Mouse (Mus musculus): ENCODE data around the gene Med13l.
"Not testable (repeated sequence)": the region's sequence is repeated elsewhere in the genome, so short reads cannot be mapped to it uniquely, and the experiment has no call there.

Gene Med13l

DNA sequence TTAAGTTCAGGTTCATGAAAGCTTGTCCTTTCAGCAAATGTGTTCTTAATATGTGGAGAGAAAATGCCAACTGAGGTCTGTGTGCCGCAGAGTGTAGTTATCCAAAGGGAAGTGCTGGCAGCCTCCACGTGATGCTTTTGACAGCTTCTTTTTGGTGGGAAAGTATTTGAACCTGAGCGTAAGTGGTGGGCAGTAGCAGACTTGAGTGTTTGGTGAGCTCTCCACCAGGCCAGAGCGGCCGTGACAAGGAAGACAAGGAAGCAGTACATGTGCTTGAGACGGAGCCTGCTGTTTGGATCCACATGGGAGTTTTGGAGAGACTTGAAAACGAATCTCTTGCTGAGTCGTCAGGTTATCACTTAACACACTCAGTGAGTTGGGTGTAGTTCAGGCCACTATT, 71.9 kb downstream of the Med13l start:
- DNase-seq (ENCODE audit: low spot score) = no peak

GRCm38 (mm10) chr5:118633106-118633505, 72.6 kb downstream of the Med13l start:
- DNase-seq (ENCODE audit: low spot score) = no peak

DNA sequence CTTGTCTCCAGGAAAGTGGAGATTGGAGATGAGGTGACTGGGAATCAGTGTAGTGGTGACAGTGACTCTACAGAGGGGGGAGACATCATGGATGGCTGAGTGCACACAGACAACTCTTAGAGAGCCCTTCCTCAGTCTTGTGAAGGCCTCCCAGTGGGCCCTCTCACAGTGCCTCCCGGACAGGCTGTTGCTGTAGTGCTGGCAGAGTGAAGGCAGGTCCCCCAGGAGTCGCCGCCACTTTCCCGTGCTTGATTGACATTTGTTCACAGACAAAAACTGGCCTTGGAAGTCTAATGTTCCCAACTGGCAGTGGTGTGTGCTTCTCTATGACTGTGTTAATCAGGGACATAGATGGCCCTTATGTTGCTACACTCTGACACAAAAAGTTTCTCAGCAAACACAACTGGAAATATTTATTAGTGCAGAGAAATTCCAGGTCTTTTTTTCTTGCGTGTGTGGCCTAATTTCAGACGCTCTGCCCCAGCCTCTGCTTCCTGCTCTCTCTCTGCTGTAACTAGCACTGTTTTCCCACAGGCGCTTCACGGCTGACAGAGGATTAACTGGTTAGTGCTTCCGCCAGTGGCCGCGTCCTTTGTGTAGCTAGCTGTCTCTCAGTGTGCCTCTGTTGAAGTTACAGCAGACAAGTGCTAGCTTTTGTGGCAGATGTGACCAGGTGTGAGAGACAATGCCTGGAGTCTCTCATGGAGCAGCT, 75.2 kb downstream of the Med13l start:
- no peak for DNase-seq (ENCODE audit: low spot score)

DNA sequence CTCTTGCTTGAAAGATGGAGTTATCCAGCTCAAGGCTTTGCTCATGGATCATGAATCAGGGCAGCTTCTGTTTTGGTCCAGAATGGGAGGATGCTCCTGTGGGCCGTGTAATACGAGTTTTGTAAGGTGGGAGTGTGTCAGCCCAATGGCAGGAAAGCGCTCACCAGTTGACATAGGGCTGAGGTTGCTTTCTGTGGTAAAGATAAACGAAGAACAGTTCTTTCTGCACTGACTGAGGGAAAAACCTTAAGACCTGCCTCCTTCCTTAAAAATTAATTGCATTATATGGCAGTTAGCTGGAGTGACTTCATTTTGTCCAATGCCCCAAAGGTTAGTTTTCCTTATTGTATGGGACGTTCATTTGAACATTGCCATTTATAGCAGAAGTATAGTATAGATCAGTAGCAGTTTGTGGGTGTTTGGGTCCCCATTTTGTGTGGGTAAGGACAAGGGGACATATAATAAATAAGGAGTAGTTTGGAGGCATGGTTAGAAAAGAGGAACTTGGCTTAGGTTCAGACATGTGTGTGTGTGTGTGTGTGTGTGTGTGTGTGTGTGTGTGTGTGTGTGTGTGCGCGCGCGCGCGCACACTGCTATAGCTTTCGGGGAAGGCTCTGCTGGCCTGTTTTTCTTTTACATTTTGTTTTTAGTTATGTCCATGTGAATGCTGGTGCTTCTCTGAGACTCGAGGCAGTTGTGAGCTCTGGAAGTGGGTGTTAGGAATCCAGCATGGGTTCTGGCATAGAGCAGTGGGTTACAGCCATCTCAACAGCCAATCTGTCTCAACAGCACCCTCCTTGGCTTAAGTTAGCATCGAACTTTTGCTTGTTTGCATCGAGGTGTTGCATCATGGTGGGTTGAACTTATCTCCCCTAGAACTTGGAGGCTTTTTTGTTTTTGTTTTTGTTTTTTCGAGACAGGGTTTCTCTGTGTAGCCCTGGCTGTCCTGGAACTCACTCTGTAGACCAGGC, 76.2 kb downstream of the Med13l start:
- no peak for DNase-seq (ENCODE audit: low spot score)

GRCm38 (mm10) chr5:118637931-118638330, 77.5 kb downstream of the Med13l start:
- no peak for DNase-seq (ENCODE audit: low spot score)

GRCm38 (mm10) chr5:118638534-118639109, 78.1 kb downstream of the Med13l start:
- DNase-seq (ENCODE audit: low spot score) = no peak

DNA sequence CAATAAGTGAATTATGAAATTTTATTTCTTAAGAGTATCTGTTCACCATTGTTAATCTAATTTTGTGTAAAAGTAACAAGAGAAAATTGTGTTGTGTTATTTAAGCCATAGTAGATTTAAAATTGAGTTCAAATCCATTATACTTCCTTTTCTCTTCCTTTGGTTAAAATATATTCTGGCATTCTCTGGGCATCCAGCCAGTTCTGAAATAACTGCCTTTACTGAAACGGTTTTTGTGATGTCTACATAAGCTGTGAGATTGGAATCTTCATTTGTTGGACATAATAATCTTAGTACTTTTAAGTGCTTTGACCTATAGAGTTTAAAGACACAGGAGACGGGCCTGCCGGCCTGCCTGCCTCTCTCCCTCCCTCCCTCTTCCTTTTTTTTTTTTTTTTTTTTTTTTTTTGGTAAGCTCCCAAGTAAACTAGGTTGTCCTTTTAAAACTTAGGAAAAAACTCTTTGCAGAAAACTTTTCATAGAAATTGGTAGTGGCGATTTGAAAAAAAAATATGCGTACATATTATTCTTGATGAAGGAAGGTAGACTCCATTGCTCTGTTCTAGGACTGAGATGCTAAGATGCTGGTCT, 78.7 kb downstream of the Med13l start:
- DNase-seq (ENCODE audit: low spot score) = no peak

- no peak for DNase-seq (ENCODE audit: low spot score)
Measured at GRCm38 (mm10) chr5:118644041-118644440, 83.6 kb downstream of the Med13l start.

- no peak for DNase-seq (ENCODE audit: low spot score)
Measured at GRCm38 (mm10) chr5:118644511-118644910, 84.0 kb downstream of the Med13l start.

DNA sequence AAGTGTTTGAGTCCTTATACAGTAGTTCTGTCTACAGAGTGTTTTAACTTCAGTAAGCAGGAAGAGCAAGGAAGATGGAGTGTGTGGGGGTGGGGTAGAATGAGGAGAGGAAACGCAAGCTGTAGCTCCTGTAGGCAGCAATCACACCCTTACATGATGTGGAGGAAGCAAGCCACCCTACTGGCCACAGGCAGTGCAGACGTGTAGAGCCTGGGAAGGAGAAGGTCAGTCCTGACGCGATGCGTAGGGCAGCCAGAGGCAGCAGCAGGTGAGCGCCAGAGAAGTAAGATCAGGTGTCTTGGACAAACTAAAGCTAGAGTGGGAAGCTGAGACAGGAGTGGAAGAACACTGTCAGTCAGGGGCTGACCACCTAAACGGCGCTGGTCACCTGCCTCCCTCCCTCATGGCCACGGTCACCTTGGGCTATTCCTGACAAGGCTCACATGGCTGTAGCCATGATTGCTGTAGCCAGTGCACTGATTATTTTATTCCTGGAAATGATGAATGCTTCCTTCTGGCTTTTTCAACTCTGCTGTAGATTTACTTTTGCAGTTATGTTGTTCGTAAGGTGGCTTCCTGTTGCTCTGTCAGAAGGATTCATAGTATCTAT, 84.8 kb downstream of the Med13l start:
- DNase-seq (ENCODE audit: low spot score) = no peak

GRCm38 (mm10) chr5:118646897-118647296, 86.4 kb downstream of the Med13l start:
- no peak for DNase-seq (ENCODE audit: low spot score)

DNA sequence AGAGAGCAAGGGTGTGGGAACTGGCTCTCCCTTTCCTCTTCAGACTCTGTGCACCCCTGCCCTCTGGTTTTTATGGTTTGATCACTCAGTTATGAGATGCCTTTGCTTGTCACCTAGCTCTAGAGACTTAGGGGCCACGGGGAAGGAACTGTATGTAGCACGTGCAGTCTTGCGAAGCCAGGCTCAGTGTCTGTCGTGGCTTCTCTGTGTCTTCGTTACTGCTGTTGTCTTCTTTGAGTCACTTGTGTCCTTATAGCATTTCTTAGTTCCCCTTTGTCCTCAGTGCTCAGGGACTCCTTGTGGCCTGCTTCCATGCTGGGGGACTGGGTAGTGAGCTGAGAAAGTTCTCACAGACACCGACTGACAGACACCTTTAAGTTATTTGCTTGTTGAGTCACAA, 86.9 kb downstream of the Med13l start:
- DNase-seq (ENCODE audit: low spot score) = no peak

GRCm38 (mm10) chr5:118649215-118650006, 88.9 kb downstream of the Med13l start:
- peak; percentile 67 for DNase-seq (ENCODE audit: low spot score)

- no peak for DNase-seq (ENCODE audit: low spot score)
Measured at GRCm38 (mm10) chr5:118650007-118650548, 89.6 kb downstream of the Med13l start.

DNA sequence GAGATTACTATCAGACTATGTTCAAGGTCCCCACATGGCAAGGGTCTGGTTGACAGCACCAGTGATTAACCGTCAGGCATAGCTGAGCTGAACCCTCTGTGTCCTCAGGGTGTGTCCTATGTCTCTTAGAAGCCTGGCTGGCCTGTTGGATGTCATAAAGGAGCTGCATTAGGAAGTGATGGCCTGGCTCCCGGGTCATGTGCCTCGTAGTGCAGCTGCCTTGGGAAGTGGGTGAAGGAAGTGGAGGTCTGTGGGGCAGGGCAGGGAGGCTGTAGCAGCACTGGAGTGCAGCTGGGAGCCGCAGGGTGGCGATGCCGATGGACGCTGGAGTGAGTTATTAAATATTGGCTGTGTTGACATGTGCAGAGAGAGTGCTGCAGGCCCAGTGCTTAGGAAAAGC, 90.3 kb downstream of the Med13l start:
- DNase-seq (ENCODE audit: low spot score) = no peak

DNA sequence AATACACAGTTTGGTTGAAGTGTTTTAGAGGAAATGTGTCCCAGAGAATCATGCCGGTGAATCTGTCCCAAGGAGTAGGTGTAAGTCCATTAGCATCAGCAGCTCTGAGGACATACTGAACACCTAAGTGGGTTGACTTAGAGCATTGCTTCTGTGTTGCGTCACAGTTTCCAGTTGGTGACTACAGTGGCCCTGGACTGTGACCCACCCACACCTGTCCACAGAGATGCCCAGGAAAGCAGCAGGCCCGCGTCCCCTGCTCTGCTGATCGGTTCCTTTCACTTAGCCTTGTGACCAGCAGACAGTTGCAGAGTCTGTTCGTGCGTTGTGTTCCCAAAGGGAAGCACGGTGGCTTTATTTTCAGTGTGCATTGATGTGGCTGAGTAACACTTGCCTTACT, 92.1 kb downstream of the Med13l start:
- no peak for DNase-seq (ENCODE audit: low spot score)

- DNase-seq (ENCODE audit: low spot score) = not testable (repeated sequence)
Measured at GRCm38 (mm10) chr5:118653119-118653518, 92.6 kb downstream of the Med13l start.

DNA sequence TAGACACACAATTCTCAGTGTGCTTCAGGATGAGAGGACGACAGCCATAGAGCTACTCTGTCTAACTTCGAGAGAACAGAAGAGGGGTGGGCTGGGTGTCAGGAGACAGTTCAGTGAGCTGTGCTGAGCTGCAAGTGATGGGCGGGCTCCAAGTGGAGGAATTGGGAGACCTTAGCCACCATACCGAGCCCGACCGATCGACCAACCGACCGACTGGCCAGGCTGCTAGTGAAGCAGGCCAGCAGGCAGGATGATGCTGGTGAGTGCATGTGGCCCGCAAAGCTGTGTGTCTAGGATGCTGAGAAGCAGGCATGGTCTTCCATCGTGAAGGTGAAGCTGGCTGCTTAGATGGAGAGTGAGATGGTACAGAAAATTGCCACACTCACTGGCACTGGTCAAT, 94.1 kb downstream of the Med13l start:
- no peak for DNase-seq (ENCODE audit: low spot score)

- DNase-seq (ENCODE audit: low spot score) = no peak
Measured at GRCm38 (mm10) chr5:118655025-118655424, 94.5 kb downstream of the Med13l start.

- no peak for DNase-seq (ENCODE audit: low spot score)
Measured at GRCm38 (mm10) chr5:118655428-118655827, 94.9 kb downstream of the Med13l start.

- no peak for DNase-seq (ENCODE audit: low spot score)
Measured at GRCm38 (mm10) chr5:118655966-118656365, 95.5 kb downstream of the Med13l start.
